Mouse (Mus musculus): ENCODE measurements around the gene Cul9.
"Not testable (repeated sequence)": the region's sequence is repeated elsewhere in the genome, so short reads cannot be mapped to it uniquely, and the experiment has no call there.

The Cul9 gene

GRCm38 (mm10) chr17:46503847-46504638 is 42.1 kb downstream of the Cul9 start:
- DNase-seq (ENCODE audit: low read depth): no peak

- no peak for DNase-seq (ENCODE audit: low read depth)
Observed at GRCm38 (mm10) chr17:46502775-46503174, 43.4 kb downstream of the Cul9 start.

- no peak for DNase-seq (ENCODE audit: low read depth)
Observed at GRCm38 (mm10) chr17:46497956-46498355, 48.2 kb downstream of the Cul9 start.

GRCm38 (mm10) chr17:46496623-46497434 is 49.4 kb downstream of the Cul9 start, which contains the start of gene Dnph1:
TSS of gene Dnph1 (plus strand) at chr17:46496711.
- DNase-seq (ENCODE audit: low read depth): peak; percentile 44

- not testable (repeated sequence) for DNase-seq (ENCODE audit: low read depth)
Observed at GRCm38 (mm10) chr17:46496081-46496480, 50.1 kb downstream of the Cul9 start.

- no peak for DNase-seq (ENCODE audit: low read depth)
Observed at GRCm38 (mm10) chr17:46495486-46495885, 50.7 kb downstream of the Cul9 start.

GRCm38 (mm10) chr17:46487431-46487830 is 58.8 kb downstream of the Cul9 start, which contains the start of gene Ttbk1:
TSS of gene Ttbk1 (minus strand) at chr17:46487675.
- no peak for DNase-seq (ENCODE audit: low read depth)

- no peak for DNase-seq (ENCODE audit: low read depth)
Observed at GRCm38 (mm10) chr17:46486995-46487394, 59.2 kb downstream of the Cul9 start.

GRCm38 (mm10) chr17:46484461-46484875 is 61.7 kb downstream of the Cul9 start:
- DNase-seq (ENCODE audit: low read depth): no peak

- peak; percentile 19 for DNase-seq (ENCODE audit: low read depth)
Observed at GRCm38 (mm10) chr17:46484021-46484431, 62.2 kb downstream of the Cul9 start.

GRCm38 (mm10) chr17:46483561-46484001 is 62.6 kb downstream of the Cul9 start:
- DNase-seq (ENCODE audit: low read depth): peak; percentile 19

GRCm38 (mm10) chr17:46477286-46477685 is 68.9 kb downstream of the Cul9 start:
- no peak for DNase-seq (ENCODE audit: low read depth)

GRCm38 (mm10) chr17:46476601-46477000 is 69.6 kb downstream of the Cul9 start:
- no peak for DNase-seq (ENCODE audit: low read depth)

- no peak for DNase-seq (ENCODE audit: low read depth)
Observed at GRCm38 (mm10) chr17:46467830-46468229, 78.4 kb downstream of the Cul9 start.

- DNase-seq (ENCODE audit: low read depth): no peak
Observed at GRCm38 (mm10) chr17:46462226-46462625, 84.0 kb downstream of the Cul9 start.

- DNase-seq (ENCODE audit: low read depth): no peak
Observed at GRCm38 (mm10) chr17:46461347-46461746, 84.8 kb downstream of the Cul9 start.

GRCm38 (mm10) chr17:46460673-46461072 is 85.5 kb downstream of the Cul9 start:
- DNase-seq (ENCODE audit: low read depth): no peak

GRCm38 (mm10) chr17:46458439-46458838 is 87.7 kb downstream of the Cul9 start:
- DNase-seq (ENCODE audit: low read depth): no peak

GRCm38 (mm10) chr17:46457791-46458190 is 88.4 kb downstream of the Cul9 start:
- peak; percentile 51 for DNase-seq (ENCODE audit: low read depth)

GRCm38 (mm10) chr17:46455110-46455691 is 91.0 kb downstream of the Cul9 start:
- DNase-seq (ENCODE audit: low read depth): no peak

- DNase-seq (ENCODE audit: low read depth): no peak
Observed at GRCm38 (mm10) chr17:46454539-46454938, 91.6 kb downstream of the Cul9 start.

GRCm38 (mm10) chr17:46453970-46454411 is 92.2 kb downstream of the Cul9 start:
- no peak for DNase-seq (ENCODE audit: low read depth)

Measured in naive thymus-derived CD4-positive, alpha-beta T cell, adult 2 months (primary cell).